Mouse (Mus musculus): ENCODE measurements around the gene D630023F18Rik. TPM values are rescaled to one million over a fixed set of nuclear protein-coding genes. Genes with fewer than 3 reads are reported as not detected.

The D630023F18Rik gene
- polyA plus RNA-seq, 1 experiment from 2014 or later: 0.27 TPM

DNA sequence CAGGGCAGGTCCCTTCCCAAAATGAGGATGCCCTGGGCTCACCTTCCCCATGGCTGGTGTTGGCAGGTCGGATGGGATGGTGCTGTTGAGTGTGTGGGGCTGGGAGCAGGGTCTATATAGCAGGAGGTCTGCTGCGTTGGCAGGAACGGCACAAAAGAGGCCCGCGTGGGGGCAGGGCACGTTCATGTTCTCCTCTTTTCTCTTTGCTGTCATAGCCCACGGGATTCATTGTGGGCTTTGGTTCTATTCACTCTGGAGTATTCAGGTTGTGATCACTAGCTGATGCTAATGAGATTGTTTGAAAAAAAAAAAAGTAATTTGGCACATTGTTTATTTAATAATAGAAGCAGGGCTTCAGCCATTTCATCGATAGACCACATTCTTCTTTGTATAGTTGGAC is 59.7 kb downstream of the D630023F18Rik start, which contains the start of gene Crygd:
Gene Crygd (minus strand): TSS at position 101 of the 400 bp plus-strand sequence.
- ATAC-seq (ENCODE audit: borderline replicate concordance, extremely low read depth, low FRiP score, low TSS enrichment): no peak
- H3K36me3 ChIP-seq: no peaks in the 10 kb centered on the region
- 79% methylated on average over 8 of the region's 8 CpGs for WGBS
- no peak within 1 kb of the TSS for H3K27ac ChIP-seq
- H3K27me3 ChIP-seq: no peaks in the 10 kb centered on the region
- H3K4me1 ChIP-seq: no peaks in the 10 kb centered on the region
- no peak within 1 kb of the TSS for H3K4me2 ChIP-seq
- H3K9ac ChIP-seq: no peak within 1 kb of the TSS
- H3K4me3 ChIP-seq: no peak within 1 kb of the TSS
- no peaks in the 10 kb centered on the region for H3K9me3 ChIP-seq

Other genes starting within 250 kb of the D630023F18Rik start
- 5.9 and 8.1 TPM in 2 replicates for gene Plekhm3, start 166.4 kb downstream of the D630023F18Rik start, polyA plus RNA-seq (2015; fragmentation: Nextera tagmentation; extraction: Ambion mirVana)
- 0.25 and 0.26 TPM in 2 replicates for gene Akr1cl, start 90.5 kb downstream of the D630023F18Rik start, polyA plus RNA-seq (2015; fragmentation: Nextera tagmentation; extraction: Ambion mirVana)
- not detected in 2 replicates for gene Cryge, start 72.1 kb downstream of the D630023F18Rik start, polyA plus RNA-seq (2015; fragmentation: Nextera tagmentation; extraction: Ambion mirVana)
- gene Crygd, start 59.8 kb downstream of the D630023F18Rik start, polyA plus RNA-seq (2015; fragmentation: Nextera tagmentation; extraction: Ambion mirVana): not detected in 2 replicates
- gene Crygc, start 49.5 kb downstream of the D630023F18Rik start, polyA plus RNA-seq (2015; fragmentation: Nextera tagmentation; extraction: Ambion mirVana): not detected in 2 replicates
- gene Crygb, start 40.9 kb downstream of the D630023F18Rik start, polyA plus RNA-seq (2015; fragmentation: Nextera tagmentation; extraction: Ambion mirVana): not detected in 2 replicates
- not detected in 2 replicates for gene Cryga, start 19.8 kb downstream of the D630023F18Rik start, polyA plus RNA-seq (2015; fragmentation: Nextera tagmentation; extraction: Ambion mirVana)
- not detected in 2 replicates for gene Gm28845, start 3.7 kb downstream of the D630023F18Rik start, polyA plus RNA-seq (2015; fragmentation: Nextera tagmentation; extraction: Ambion mirVana)
- 115 and 119 TPM in 2 replicates for gene Idh1, start 63.3 kb upstream of the D630023F18Rik start, polyA plus RNA-seq (2015; fragmentation: Nextera tagmentation; extraction: Ambion mirVana)
- 8.7 and 8.9 TPM in 2 replicates for gene Pikfyve, start 63.5 kb upstream of the D630023F18Rik start, polyA plus RNA-seq (2015; fragmentation: Nextera tagmentation; extraction: Ambion mirVana)
- gene Pth2r, start 158.8 kb upstream of the D630023F18Rik start, polyA plus RNA-seq (2015; fragmentation: Nextera tagmentation; extraction: Ambion mirVana): not detected in 2 replicates